Mouse (Mus musculus): ENCODE measurements at regions not wholly inside any gene's neighbourhood (a gene's known extent, or its start where the extent isn't known, plus 50 kb on each side); places are given as distances from the start of the nearest gene placed in this dataset.
A peak's percentile ranks its signal among the peaks of the same experiment; 100 is the strongest.

GRCm38 (mm10) chr11:18821384-18821783 is 197.4 kb downstream of the Meis1 start:
- H3K9me3 ChIP-seq (ENCODE audit: control insufficient read depth, low read depth, low read length), result no peaks in the 10 kb centered on the region
- WGBS, result 50% methylated on average over 1 of the region's 1 CpGs
- H3K9ac ChIP-seq (replicated peaks; ENCODE audit: low read depth, low read length), result no peak overlapping the region
- no peaks in the 10 kb centered on the region for H3K27me3 ChIP-seq (ENCODE audit: control insufficient read depth, insufficient read depth, low read length)
- no peak for ATAC-seq (ENCODE audit: insufficient number of reproducible peaks, insufficient read depth, low FRiP score, low read depth)
- H3K4me3 ChIP-seq (ENCODE audit: low read depth, low read length), result no peak overlapping the region
- no peak overlapping the region for H3K27ac ChIP-seq (ENCODE audit: low read length)
- no peaks in the 10 kb centered on the region for H3K4me1 ChIP-seq (ENCODE audit: control insufficient read depth, insufficient read depth, low read length)
- H3K36me3 ChIP-seq (ENCODE audit: control insufficient read depth, insufficient read depth, low read length), result no peaks in the 10 kb centered on the region
- H3K4me2 ChIP-seq (replicated peaks; ENCODE audit: low read depth, low read length), result no peak overlapping the region

GRCm38 (mm10) chr11:18814110-18814509 is 204.7 kb downstream of the Meis1 start:
- Histone ChIP-seq H3K4me2 (replicated peaks; ENCODE audit: low read depth, low read length) (no peak overlapping the region), H3K4me1 (ENCODE audit: control insufficient read depth, insufficient read depth, low read length) (no peaks in the 10 kb centered on the region), H3K9ac (replicated peaks; ENCODE audit: low read depth, low read length) (no peak overlapping the region), H3K27me3 (ENCODE audit: control insufficient read depth, insufficient read depth, low read length) (no peaks in the 10 kb centered on the region), H3K27ac (ENCODE audit: low read length) (no peak overlapping the region), H3K36me3 (ENCODE audit: control insufficient read depth, insufficient read depth, low read length) (no peaks in the 10 kb centered on the region), H3K9me3 (ENCODE audit: control insufficient read depth, low read depth, low read length) (no peaks in the 10 kb centered on the region), H3K4me3 (ENCODE audit: low read depth, low read length) (no peak overlapping the region)
- no peak for ATAC-seq (ENCODE audit: insufficient number of reproducible peaks, insufficient read depth, low FRiP score, low read depth)
- 90% methylated on average over 3 of the region's 3 CpGs for WGBS

GRCm38 (mm10) chr11:18767479-18767878 is 251.3 kb downstream of the Meis1 start:
- 89% methylated on average over 3 of the region's 3 CpGs for WGBS

GRCm38 (mm10) chr11:18766458-18767016 is 252.2 kb downstream of the Meis1 start:
- Histone ChIP-seq H3K27me3 (ENCODE audit: control insufficient read depth, insufficient read depth, low read length) (no peaks in the 10 kb centered on the region), H3K4me1 (ENCODE audit: control insufficient read depth, insufficient read depth, low read length) (no peaks in the 10 kb centered on the region), H3K4me3 (ENCODE audit: low read depth, low read length) (no peak overlapping the region), H3K9ac (replicated peaks; ENCODE audit: low read depth, low read length) (no peak overlapping the region), H3K9me3 (ENCODE audit: control insufficient read depth, low read depth, low read length) (no peaks in the 10 kb centered on the region), H3K36me3 (ENCODE audit: control insufficient read depth, insufficient read depth, low read length) (no peaks in the 10 kb centered on the region), H3K27ac (ENCODE audit: low read length) (no peak overlapping the region), H3K4me2 (replicated peaks; ENCODE audit: low read depth, low read length) (no peak overlapping the region)
- 0 out of 2 replicates have a peak, but pooled peaks have one; percentile 42 for ATAC-seq (ENCODE audit: insufficient number of reproducible peaks, insufficient read depth, low FRiP score, low read depth)
- 63% methylated on average over 6 of the region's 6 CpGs for WGBS

More at GRCm38 (mm10) chr11:18767479-18767878, 251.3 kb downstream of the Meis1 start:
- H3K4me1 ChIP-seq (ENCODE audit: control insufficient read depth, insufficient read depth, low read length), result no peaks in the 10 kb centered on the region
- no peak for ATAC-seq (ENCODE audit: insufficient number of reproducible peaks, insufficient read depth, low FRiP score, low read depth)
- no peaks in the 10 kb centered on the region for H3K9me3 ChIP-seq (ENCODE audit: control insufficient read depth, low read depth, low read length)
- H3K36me3 ChIP-seq (ENCODE audit: control insufficient read depth, insufficient read depth, low read length), result no peaks in the 10 kb centered on the region
- H3K27ac ChIP-seq (ENCODE audit: low read length), result no peak overlapping the region
- H3K4me3 ChIP-seq (ENCODE audit: low read depth, low read length), result no peak overlapping the region
- no peak overlapping the region for H3K9ac ChIP-seq (replicated peaks; ENCODE audit: low read depth, low read length)
- no peak overlapping the region for H3K4me2 ChIP-seq (replicated peaks; ENCODE audit: low read depth, low read length)
- no peaks in the 10 kb centered on the region for H3K27me3 ChIP-seq (ENCODE audit: control insufficient read depth, insufficient read depth, low read length)

- no peak overlapping the region for H3K4me3 ChIP-seq (ENCODE audit: low read depth, low read length)
- no peak overlapping the region for H3K9ac ChIP-seq (replicated peaks; ENCODE audit: low read depth, low read length)
- no peaks in the 10 kb centered on the region for H3K36me3 ChIP-seq (ENCODE audit: control insufficient read depth, insufficient read depth, low read length)
- WGBS, result 66% methylated on average over 6 of the region's 6 CpGs
- H3K4me2 ChIP-seq (replicated peaks; ENCODE audit: low read depth, low read length), result no peak overlapping the region
- no peaks in the 10 kb centered on the region for H3K9me3 ChIP-seq (ENCODE audit: control insufficient read depth, low read depth, low read length)
- no peak for ATAC-seq (ENCODE audit: insufficient number of reproducible peaks, insufficient read depth, low FRiP score, low read depth)
- no peaks in the 10 kb centered on the region for H3K27me3 ChIP-seq (ENCODE audit: control insufficient read depth, insufficient read depth, low read length)
- H3K4me1 ChIP-seq (ENCODE audit: control insufficient read depth, insufficient read depth, low read length), result peaks cover 14% of the 10 kb centered on the region; the same call in 1 of the 2 replicates
- no peak overlapping the region for H3K27ac ChIP-seq (ENCODE audit: low read length)
Measured at GRCm38 (mm10) chr11:18758591-18759074, 260.2 kb downstream of the Meis1 start.

- no peak overlapping the region for H3K4me2 ChIP-seq (replicated peaks; ENCODE audit: low read depth, low read length)
- no peaks in the 10 kb centered on the region for H3K27me3 ChIP-seq (ENCODE audit: control insufficient read depth, insufficient read depth, low read length)
- H3K9me3 ChIP-seq (ENCODE audit: control insufficient read depth, low read depth, low read length), result no peaks in the 10 kb centered on the region
- no peak for ATAC-seq (ENCODE audit: insufficient number of reproducible peaks, insufficient read depth, low FRiP score, low read depth)
- peaks cover 22% of the 10 kb centered on the region for H3K4me1 ChIP-seq (ENCODE audit: control insufficient read depth, insufficient read depth, low read length)
- 38% methylated on average over 1 of the region's 1 CpGs for whole genome bisulfite sequencing
- H3K9ac ChIP-seq (replicated peaks; ENCODE audit: low read depth, low read length), result no peak overlapping the region
- H3K4me3 ChIP-seq (ENCODE audit: low read depth, low read length), result no peak overlapping the region
- H3K27ac ChIP-seq (ENCODE audit: low read length), result peak overlapping the region; percentile 75; the same call in 1 of the 2 replicates
- no peaks in the 10 kb centered on the region for H3K36me3 ChIP-seq (ENCODE audit: control insufficient read depth, insufficient read depth, low read length)
Measured at GRCm38 (mm10) chr11:18756576-18756975, 262.2 kb downstream of the Meis1 start.

- Histone ChIP-seq H3K9ac (replicated peaks; ENCODE audit: low read depth, low read length) (peak overlapping the region; percentile 47), H3K4me1 (ENCODE audit: control insufficient read depth, insufficient read depth, low read length) (peaks cover 28% of the 10 kb centered on the region), H3K4me2 (replicated peaks; ENCODE audit: low read depth, low read length) (peak overlapping the region; percentile 31), H3K27me3 (ENCODE audit: control insufficient read depth, insufficient read depth, low read length) (no peaks in the 10 kb centered on the region), H3K4me3 (ENCODE audit: low read depth, low read length) (peak overlapping the region; percentile 14), H3K9me3 (ENCODE audit: control insufficient read depth, low read depth, low read length) (no peaks in the 10 kb centered on the region), H3K36me3 (ENCODE audit: control insufficient read depth, insufficient read depth, low read length) (no peaks in the 10 kb centered on the region), H3K27ac (ENCODE audit: low read length) (peak overlapping the region; percentile 96)
- ATAC-seq (ENCODE audit: insufficient number of reproducible peaks, insufficient read depth, low FRiP score, low read depth), result peak; percentile 19; the same call in 1 of the 2 replicates
- WGBS, result 14% methylated on average over 9 of the region's 9 CpGs
Measured at GRCm38 (mm10) chr11:18754732-18755525, 263.9 kb downstream of the Meis1 start.

- H3K36me3 ChIP-seq (ENCODE audit: control insufficient read depth, insufficient read depth, low read length), result no peaks in the 10 kb centered on the region
- ATAC-seq (ENCODE audit: insufficient number of reproducible peaks, insufficient read depth, low FRiP score, low read depth), result no peak
- peaks cover 39% of the 10 kb centered on the region for H3K4me1 ChIP-seq (ENCODE audit: control insufficient read depth, insufficient read depth, low read length)
- H3K4me3 ChIP-seq (ENCODE audit: low read depth, low read length), result no peak overlapping the region
- H3K9ac ChIP-seq (replicated peaks; ENCODE audit: low read depth, low read length), result peak overlapping the region; percentile 47; the same call in 1 of the 2 replicates
- peak overlapping the region; percentile 96 for H3K27ac ChIP-seq (ENCODE audit: low read length)
- no peaks in the 10 kb centered on the region for H3K9me3 ChIP-seq (ENCODE audit: control insufficient read depth, low read depth, low read length)
- peak overlapping the region; percentile 31 for H3K4me2 ChIP-seq (replicated peaks; ENCODE audit: low read depth, low read length)
- H3K27me3 ChIP-seq (ENCODE audit: control insufficient read depth, insufficient read depth, low read length), result no peaks in the 10 kb centered on the region
- 11% methylated on average over 9 of the region's 9 CpGs for WGBS
Measured at GRCm38 (mm10) chr11:18753856-18754255, 264.9 kb downstream of the Meis1 start.
